Mouse (Mus musculus): Measurements from ENCODE around the gene Camk1d.

Camk1d gene

GRCm38 (mm10) chr2:5510042-5510441, 204.3 kb downstream of the Camk1d start:
- no peak for ATAC-seq (ENCODE audit: insufficient number of reproducible peaks, low FRiP score, low TSS enrichment)

GRCm38 (mm10) chr2:5499620-5500019, 214.7 kb downstream of the Camk1d start:
- ATAC-seq (ENCODE audit: insufficient number of reproducible peaks, low FRiP score, low TSS enrichment): no peak

- ATAC-seq (ENCODE audit: insufficient number of reproducible peaks, low FRiP score, low TSS enrichment): no peak
Observed at GRCm38 (mm10) chr2:5489916-5490315, 224.4 kb downstream of the Camk1d start.

GRCm38 (mm10) chr2:5487344-5487743, 227.0 kb downstream of the Camk1d start:
- 0 out of 2 replicates have a peak, but pooled peaks have one; percentile 54 for ATAC-seq (ENCODE audit: insufficient number of reproducible peaks, low FRiP score, low TSS enrichment)

GRCm38 (mm10) chr2:5486663-5487062, 227.7 kb downstream of the Camk1d start:
- no peak for ATAC-seq (ENCODE audit: insufficient number of reproducible peaks, low FRiP score, low TSS enrichment)

- no peak for ATAC-seq (ENCODE audit: insufficient number of reproducible peaks, low FRiP score, low TSS enrichment)
Observed at GRCm38 (mm10) chr2:5485786-5486185, 228.5 kb downstream of the Camk1d start.

- no peak for ATAC-seq (ENCODE audit: insufficient number of reproducible peaks, low FRiP score, low TSS enrichment)
Observed at GRCm38 (mm10) chr2:5479886-5480285, 234.4 kb downstream of the Camk1d start.

GRCm38 (mm10) chr2:5478709-5479108, 235.6 kb downstream of the Camk1d start:
- ATAC-seq (ENCODE audit: insufficient number of reproducible peaks, low FRiP score, low TSS enrichment): no peak

GRCm38 (mm10) chr2:5478256-5478655, 236.1 kb downstream of the Camk1d start:
- no peak for ATAC-seq (ENCODE audit: insufficient number of reproducible peaks, low FRiP score, low TSS enrichment)

- no peak for ATAC-seq (ENCODE audit: insufficient number of reproducible peaks, low FRiP score, low TSS enrichment)
Observed at GRCm38 (mm10) chr2:5477525-5477924, 236.8 kb downstream of the Camk1d start.

- no peak for ATAC-seq (ENCODE audit: insufficient number of reproducible peaks, low FRiP score, low TSS enrichment)
Observed at GRCm38 (mm10) chr2:5469366-5469941, 244.9 kb downstream of the Camk1d start.

- no peak for ATAC-seq (ENCODE audit: insufficient number of reproducible peaks, low FRiP score, low TSS enrichment)
Observed at GRCm38 (mm10) chr2:5467537-5467936, 246.8 kb downstream of the Camk1d start.

- no peak for ATAC-seq (ENCODE audit: insufficient number of reproducible peaks, low FRiP score, low TSS enrichment)
Observed at GRCm38 (mm10) chr2:5458671-5459235, 255.6 kb downstream of the Camk1d start.

- no peak for ATAC-seq (ENCODE audit: insufficient number of reproducible peaks, low FRiP score, low TSS enrichment)
Observed at GRCm38 (mm10) chr2:5458075-5458494, 256.2 kb downstream of the Camk1d start.

- ATAC-seq (ENCODE audit: insufficient number of reproducible peaks, low FRiP score, low TSS enrichment): no peak
Observed at GRCm38 (mm10) chr2:5456108-5456507, 258.2 kb downstream of the Camk1d start.

GRCm38 (mm10) chr2:5454830-5455229, 259.5 kb downstream of the Camk1d start:
- ATAC-seq (ENCODE audit: insufficient number of reproducible peaks, low FRiP score, low TSS enrichment): no peak

- ATAC-seq (ENCODE audit: insufficient number of reproducible peaks, low FRiP score, low TSS enrichment): no peak
Observed at GRCm38 (mm10) chr2:5451654-5452053, 262.7 kb downstream of the Camk1d start.

- no peak for ATAC-seq (ENCODE audit: insufficient number of reproducible peaks, low FRiP score, low TSS enrichment)
Observed at GRCm38 (mm10) chr2:5445357-5445756, 269.0 kb downstream of the Camk1d start.

GRCm38 (mm10) chr2:5437690-5438089, 276.6 kb downstream of the Camk1d start:
- ATAC-seq (ENCODE audit: insufficient number of reproducible peaks, low FRiP score, low TSS enrichment): no peak

GRCm38 (mm10) chr2:5435587-5436253, 278.6 kb downstream of the Camk1d start:
- 0 out of 2 replicates have a peak, but pooled peaks have one; percentile 47 for ATAC-seq (ENCODE audit: insufficient number of reproducible peaks, low FRiP score, low TSS enrichment)

GRCm38 (mm10) chr2:5431309-5431708, 283.0 kb downstream of the Camk1d start:
- ATAC-seq (ENCODE audit: insufficient number of reproducible peaks, low FRiP score, low TSS enrichment): no peak

GRCm38 (mm10) chr2:5429921-5430320, 284.4 kb downstream of the Camk1d start:
- ATAC-seq (ENCODE audit: insufficient number of reproducible peaks, low FRiP score, low TSS enrichment): no peak

All from cerebellum, adult (tissue).